Mouse (Mus musculus): Measurements from ENCODE around the gene Lhx1. TPM values are rescaled to one million over a fixed set of nuclear protein-coding genes. Genes with fewer than 3 reads are reported as not detected.

Gene Lhx1
- polyA plus RNA-seq (2015; fragmentation: Nextera tagmentation; extraction: Ambion mirVana), result 0.13 and 3.4 TPM in 2 replicates

GRCm38 (mm10) chr11:84525421-84526274, at the start of gene Lhx1:
Gene Lhx1, minus strand, starts transcription at chr11:84525535.

GRCm38 (mm10) chr11:84513171-84514116, 11.9 kb downstream of the Lhx1 start, which contains the start of gene Aatf:
Gene Aatf, minus strand, starts transcription at chr11:84513522.

Other genes starting within 250 kb of the Lhx1 start
- gene Aatf, start 12.0 kb downstream of the Lhx1 start, polyA plus RNA-seq (2015; fragmentation: Nextera tagmentation; extraction: Ambion mirVana), result 20.3 and 28.4 TPM in 2 replicates